Mouse (Mus musculus) small intestine, adult 2 months (tissue): ENCODE results near the gene Sgpp2.

Experiments
- CTCF ChIP-seq: fragments of 200-500 bp; IDR thresholded peaks from 2 replicates; pipeline ENCODE4 v1.5.1; 2012; ENCODE audit warnings: low read depth, mild to moderate bottlenecking, control low read depth, inconsistent platforms, low read length, moderate library complexity, mixed read lengths; ENCODE audit not compliant: insufficient replicate concordance, insufficient read length; ENCODE audit errors: extremely low read depth
- POLR2A ChIP-seq: fragments of 200-500 bp; IDR thresholded peaks from 2 replicates; pipeline ENCODE4 v1.6.1; 2012; ENCODE audit warnings: low read depth, mild to moderate bottlenecking, control low read depth, inconsistent platforms, low read length, moderate library complexity

DNA sequence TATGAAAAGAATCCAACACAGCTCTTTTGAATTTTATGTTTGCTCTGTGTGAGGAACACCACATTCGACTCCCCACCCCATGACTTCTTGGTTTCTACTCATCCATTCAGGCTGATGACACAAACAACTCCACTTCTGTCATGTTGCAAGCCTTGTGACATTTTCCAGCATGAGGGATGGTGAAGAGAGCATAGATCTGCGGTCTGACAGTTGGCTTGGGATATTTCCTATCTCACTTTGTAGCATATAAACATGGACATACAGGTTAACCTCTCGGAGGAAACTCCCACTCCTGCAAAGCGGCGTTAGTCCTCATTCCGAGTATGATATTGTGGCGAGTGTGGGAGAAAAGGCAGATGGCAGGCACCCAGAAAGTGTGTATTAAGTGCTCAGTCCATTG is 27.6 kb downstream of the Sgpp2 start:
- TF ChIP-seq CTCF (no peak), POLR2A (no peak)
